Mouse (Mus musculus) CH12.LX (cell line): Measurements from ENCODE around the gene Tarbp1. TPM values are rescaled to one million over a fixed set of nuclear protein-coding genes. Genes with fewer than 3 reads are reported as not detected.

Experiments
- DNase-seq: peaks from one replicate; pipeline ENCODE4 v3.0.0-alpha.2; 2013; ENCODE audit errors: extremely low read depth
- H3K27ac ChIP-seq: 2 replicates; pipeline ENCODE4 v1.5.1; 2012; ENCODE audit warnings: low read depth, mild to moderate bottlenecking, control low read depth, moderate library complexity; ENCODE audit not compliant: insufficient read depth
- H3K27me3 ChIP-seq: replicated peaks from 2 replicates; pipeline ENCODE3; 2012; ENCODE audit warnings: inconsistent platforms
- H3K36me3 ChIP-seq, 2 experiments: replicated peaks in 1 of 2; 2 replicates each; pipeline versions ENCODE3 to v1.6.1; 2012; ENCODE audit warnings: inconsistent platforms in 1 of 2, low read length in 1 of 2, mild to moderate bottlenecking in 1 of 2, mixed read lengths in 1 of 2, moderate library complexity in 1 of 2; ENCODE audit not compliant: control insufficient read depth in 1 of 2, insufficient read depth in 1 of 2
- H3K4me1 ChIP-seq, 2 experiments: 2 replicates each; pipeline ENCODE4 v1.6.1; 2012; ENCODE audit warnings: inconsistent platforms in 1 of 2, moderate library complexity in 1 of 2; ENCODE audit not compliant: insufficient read depth in 2 of 2, control insufficient read depth in 1 of 2
- H3K4me2 ChIP-seq: 2 replicates; pipeline ENCODE4 v1.6.1; 2012; ENCODE audit warnings: low read depth, mild to moderate bottlenecking, control low read depth; ENCODE audit not compliant: poor library complexity, insufficient read depth, severe bottlenecking
- H3K4me3 ChIP-seq, 3 experiments: fragments of 150-350 bp in 1 of 3; sonication (generic) in 1 of 3; replicated peaks in 1 of 3; 2 replicates each; pipeline versions ENCODE3 to v1.5.1; 2011 to 2012; ENCODE audit warnings: low read depth in 2 of 3, low read length in 2 of 3, mild to moderate bottlenecking in 2 of 3, moderate library complexity in 2 of 3, control low read depth in 1 of 3, improper control_type of control experiment in 1 of 3, inconsistent platforms in 1 of 3, mixed read lengths in 1 of 3; ENCODE audit not compliant: poor library complexity in 1 of 3
- H3K79me2 ChIP-seq: replicated peaks from 2 replicates; pipeline ENCODE4 v1.6.1; 2012; ENCODE audit warnings: mild to moderate bottlenecking, moderate library complexity; ENCODE audit not compliant: control insufficient read depth, poor library complexity, insufficient read depth, severe bottlenecking; ENCODE audit errors: extremely low read depth
- H3K9ac ChIP-seq: 2 replicates; pipeline ENCODE4 v1.6.1; 2012; ENCODE audit warnings: low read depth, mild to moderate bottlenecking, control low read depth, moderate library complexity; ENCODE audit not compliant: insufficient read depth
- H3K9me3 ChIP-seq: replicated peaks from 2 replicates; pipeline ENCODE3; 2012; ENCODE audit warnings: low read length, inconsistent platforms, mixed read lengths
- BHLHE40 ChIP-seq: IDR thresholded peaks from 2 replicates; pipeline ENCODE4 v1.6.1; 2011; ENCODE audit warnings: mild to moderate bottlenecking, low read depth, low read length, improper control_type of control experiment
- CHD1 ChIP-seq: IDR thresholded peaks from 2 replicates; pipeline ENCODE4 v1.6.1; 2012; ENCODE audit warnings: low read depth, low read length, improper control_type of control experiment, inconsistent platforms
- CHD2 ChIP-seq: IDR thresholded peaks from 2 replicates; pipeline ENCODE4 v1.6.1; 2011; ENCODE audit warnings: low read length, improper control_type of control experiment
- E2F4 ChIP-seq: IDR thresholded peaks from 2 replicates; pipeline ENCODE4 v1.6.1; 2011; ENCODE audit warnings: low read depth, low read length, improper control_type of control experiment; ENCODE audit not compliant: insufficient replicate concordance
- ELF1 ChIP-seq: IDR thresholded peaks from 2 replicates; pipeline ENCODE4 v1.6.1; 2014; ENCODE audit warnings: low read depth, mild to moderate bottlenecking, inconsistent platforms, low read length, improper control_type of control experiment
- HCFC1 ChIP-seq: IDR thresholded peaks from 2 replicates; pipeline ENCODE4 v1.6.1; 2012; ENCODE audit warnings: low read depth, mild to moderate bottlenecking, inconsistent platforms, low read length, improper control_type of control experiment
- IRF4 ChIP-seq: IDR thresholded peaks from 2 replicates; pipeline ENCODE4 v1.6.1; 2014; ENCODE audit warnings: low read depth, mild to moderate bottlenecking, inconsistent platforms, low read length, improper control_type of control experiment
- JUN ChIP-seq: IDR thresholded peaks from 2 replicates; pipeline ENCODE4 v1.6.1; 2011; ENCODE audit warnings: low read depth, mild to moderate bottlenecking, low read length, improper control_type of control experiment, moderate library complexity; ENCODE audit not compliant: insufficient read depth
- KAT2A ChIP-seq: IDR thresholded peaks from 2 replicates; pipeline ENCODE4 v1.6.1; 2012; ENCODE audit warnings: low read length, improper control_type of control experiment, inconsistent platforms; ENCODE audit not compliant: insufficient replicate concordance
- MAFK ChIP-seq: IDR thresholded peaks from 2 replicates; pipeline ENCODE4 v1.6.1; 2011; ENCODE audit warnings: low read length, improper control_type of control experiment; ENCODE audit not compliant: insufficient replicate concordance
- MAX ChIP-seq: IDR thresholded peaks from 2 replicates; pipeline ENCODE4 v1.6.1; 2011; ENCODE audit warnings: low read length, improper control_type of control experiment
- MAZ ChIP-seq: IDR thresholded peaks from 2 replicates; pipeline ENCODE4 v1.6.1; 2012; ENCODE audit warnings: low read depth, mild to moderate bottlenecking, inconsistent platforms, low read length, improper control_type of control experiment, moderate library complexity
- MEF2A ChIP-seq: IDR thresholded peaks from 2 replicates; pipeline ENCODE4 v1.6.1; 2014; ENCODE audit warnings: low read depth, mild to moderate bottlenecking, inconsistent platforms, low read length, improper control_type of control experiment, borderline replicate concordance
- MYC ChIP-seq: IDR thresholded peaks from 2 replicates; pipeline ENCODE4 v1.6.1; 2011; ENCODE audit warnings: low read depth, mild to moderate bottlenecking, improper control_type of control experiment, low read length
- POLR2A ChIP-seq: IDR thresholded peaks from 2 replicates; pipeline ENCODE4 v1.6.1; 2011; ENCODE audit warnings: low read depth, mild to moderate bottlenecking, improper control_type of control experiment, low read length
- RCOR1 ChIP-seq: conservative IDR thresholded peaks from 2 replicates; pipeline ENCODE4 v1.6.1; 2012; ENCODE audit warnings: low read depth, mild to moderate bottlenecking, inconsistent platforms, low read length, improper control_type of control experiment
- SIN3A ChIP-seq: IDR thresholded peaks from 2 replicates; pipeline ENCODE4 v1.6.1; 2012; ENCODE audit warnings: low read length, improper control_type of control experiment, inconsistent platforms
- TBP ChIP-seq: conservative IDR thresholded peaks from 2 replicates; pipeline ENCODE4 v1.6.1; 2011; ENCODE audit warnings: low read depth, low read length, improper control_type of control experiment
- TCF12 ChIP-seq: IDR thresholded peaks from 2 replicates; pipeline ENCODE4 v1.6.1; 2014; ENCODE audit warnings: low read depth, mild to moderate bottlenecking, inconsistent platforms, low read length, improper control_type of control experiment
- USF2 ChIP-seq: conservative IDR thresholded peaks from 2 replicates; pipeline ENCODE4 v1.6.1; 2011; ENCODE audit warnings: low read depth, low read length, improper control_type of control experiment
- ZKSCAN1 ChIP-seq: IDR thresholded peaks from 2 replicates; pipeline ENCODE4 v1.6.1; 2012; ENCODE audit warnings: low read depth, inconsistent platforms, low read length, improper control_type of control experiment, borderline replicate concordance
- dilution Hi-C: fragments of 300-500 bp; cut with MboI; formaldehyde crosslinking; loops from 2 replicates; pipeline ENCODE4 v1.14.3; 2020; ENCODE audit warnings: low sequenced_read_pairs; ENCODE audit not compliant: extremely low pct_unique_long_range_greater_than_20kb, extremely low pct_ligation_motif_present
- in situ Hi-C: fragments of 300-500 bp; cut with MboI; formaldehyde crosslinking; loops from 3 replicates; pipeline ENCODE4 v1.14.3; 2019; ENCODE audit warnings: low sequenced_read_pairs, low pct_ligation_motif_present, low pct_unique_long_range_greater_than_20kb, mixed read lengths
- polyA plus RNA-seq: library from polyadenylated mRNA; unstranded; fragments of >175 nt; gene quantifications from 2 replicates; pipeline ENCODE4 v1.2.1, GENCODE M21; 2012; ENCODE audit warnings: low read depth; ENCODE audit not compliant: insufficient read length
- total RNA-seq, 2 experiments: library from RNA; depleted of rRNA; stranded (reverse); fragments of 300-350 nt in 1 of 2; fragments of >200 nt in 1 of 2; gene quantifications; 2 replicates each; pipeline ENCODE4 v1.2.3; 2012 to 2014

Gene Tarbp1
- total and polyA plus RNA-seq, 3 experiments = 10.3 to 10.7 (median 10.4) TPM

- peaks cover 89% of the 10 kb centered on the region for H3K27me3 ChIP-seq
- in situ Hi-C loops = loop anchor here (25.0 kb wide), 2 partner anchors 119 to 419 kb away; no protein-coding TSS in a partner anchor
- no peaks in the 10 kb centered on the region for H3K9me3 ChIP-seq
- H3K9ac ChIP-seq = no peak overlapping the region
- dilution Hi-C loops = no loop called here
- H3K4me1 ChIP-seq = peaks cover 0 to 2% of the 10 kb centered on the region in 2 experiments; a peak in 1 of 4 replicates
- no peaks in the 10 kb centered on the region for H3K36me3 ChIP-seq
- no peak overlapping the region for H3K4me3 ChIP-seq
- no peak overlapping the region for H3K27ac ChIP-seq
- TF ChIP-seq POLR2A = no peak
- no peak for TF ChIP-seq RCOR1
- TF ChIP-seq MAX = no peak
- TF ChIP-seq E2F4 = no peak
- TF ChIP-seq TCF12 = no peak
- TF ChIP-seq ELF1 = no peak
- TF ChIP-seq IRF4 = no peak
- TF ChIP-seq CHD2 = no peak
- no peak for TF ChIP-seq MAFK
- TF ChIP-seq ZKSCAN1 = no peak
- H3K79me2 ChIP-seq = no peaks in the 10 kb centered on the region
- no peak for DNase-seq
- H3K4me2 ChIP-seq = no peak overlapping the region
Observed at GRCm38 (mm10) chr8:126381299-126381698, 93.6 kb downstream of the Tarbp1 start.

DNA sequence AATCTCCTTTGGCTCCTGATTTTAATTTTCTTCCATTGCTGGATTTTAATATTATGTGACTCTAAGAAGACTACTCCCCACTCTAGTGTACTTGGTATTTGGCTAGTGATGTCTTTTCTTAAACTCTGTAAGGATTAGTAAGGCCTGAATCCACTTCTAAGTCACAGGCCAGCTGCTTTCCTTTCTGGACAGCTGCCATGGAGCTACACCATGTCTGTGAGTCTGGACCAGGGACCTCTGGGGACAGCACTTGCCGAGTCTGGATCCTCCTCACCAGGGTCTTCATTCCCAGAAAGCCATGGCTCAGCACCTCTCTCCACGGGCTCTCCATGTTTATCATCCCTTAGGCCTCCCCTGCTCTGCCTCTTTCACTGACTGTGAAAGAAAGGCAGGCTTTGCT lies 94.7 kb downstream of the Tarbp1 start:
- Histone ChIP-seq H3K4me3 (no peak overlapping the region), H3K9ac (no peak overlapping the region), H3K4me2 (no peak overlapping the region), H3K27me3 (peaks cover 90% of the 10 kb centered on the region), H3K79me2 (no peaks in the 10 kb centered on the region), H3K36me3 (no peaks in the 10 kb centered on the region), H3K27ac (no peak overlapping the region), H3K9me3 (no peaks in the 10 kb centered on the region), H3K4me1 (peaks cover 0 to 2% of the 10 kb centered on the region in 2 experiments; a peak in 1 of 4 replicates)
- in situ Hi-C loops (loop anchor here (25.0 kb wide), 2 partner anchors 118 to 418 kb away; no protein-coding TSS in a partner anchor), dilution Hi-C loops (no loop called here)
- TF ChIP-seq TCF12 (no peak), POLR2A (no peak), CHD1 (no peak), MAZ (no peak), E2F4 (no peak), IRF4 (no peak), CHD2 (no peak), TBP (no peak), KAT2A (no peak), ELF1 (no peak), RCOR1 (no peak), MAX (no peak), JUN (no peak), BHLHE40 (no peak), MYC (no peak), HCFC1 (no peak), SIN3A (no peak), MEF2A (no peak), USF2 (no peak)
- DNase-seq = no peak
